Comparison of ENCODE assay signal across 9 mouse cellular contexts in the genomic region with DNA sequence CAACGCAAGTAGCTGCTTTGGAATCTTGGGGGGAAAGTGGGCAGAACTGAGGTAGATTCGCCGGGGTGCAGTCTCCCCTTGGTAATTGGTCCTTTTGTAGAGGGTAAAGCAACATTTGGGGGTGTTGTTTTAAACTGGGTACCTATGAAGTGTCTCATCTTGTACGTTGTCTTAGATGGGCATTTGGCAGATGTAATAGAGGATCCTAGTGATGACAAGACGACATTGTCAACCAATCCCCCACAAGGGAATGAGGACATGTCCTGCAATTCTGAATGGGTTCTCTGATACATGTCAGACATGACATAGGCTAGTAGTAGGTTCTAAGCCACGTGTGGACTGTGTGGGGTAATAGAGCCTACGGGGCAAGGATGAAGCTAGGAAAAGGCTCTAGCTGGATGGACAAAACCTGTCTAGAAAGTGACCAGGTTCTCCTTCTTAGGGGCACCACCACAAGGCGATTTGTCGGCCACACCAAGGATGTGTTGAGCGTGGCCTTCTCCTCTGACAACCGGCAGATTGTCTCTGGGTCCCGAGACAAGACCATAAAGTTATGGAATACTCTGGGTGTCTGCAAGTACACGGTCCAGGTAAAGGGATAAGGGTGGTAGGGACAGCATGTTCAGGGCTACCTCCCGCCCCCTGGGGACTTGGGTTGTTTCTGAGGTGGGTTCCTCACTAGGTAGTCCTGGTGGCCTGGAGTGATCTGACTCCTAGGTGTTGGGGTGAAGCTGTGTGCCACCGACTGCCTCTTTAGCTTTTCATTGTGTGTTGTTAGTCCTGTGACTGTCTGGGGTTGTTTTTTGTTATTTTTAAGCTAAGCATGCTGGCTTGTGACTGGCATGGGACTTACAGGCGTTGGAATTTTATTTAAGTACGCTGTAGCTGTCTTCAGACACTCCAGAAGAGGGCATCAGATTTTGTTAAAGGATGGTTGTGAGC. TPM values are rescaled to one million over a fixed set of nuclear protein-coding genes. Genes with fewer than 3 reads are reported as not detected.
DNase-seq lines count a peak whose midpoint lies in the region; ATAC-seq and TF ChIP-seq lines count a peak whose summit lies in the region.
"Had no signal": no experiment of that assay in that cellular context is flagged by ENCODE, and none has a peak within 500 bp of the region (broad histone marks: within the 10 kb centered on the region; RNA-seq: fewer than 3 reads in every experiment).

No protein-coding gene starts in this region.

- peaks cover 61% of the 10 kb centered on the region for H3K36me3 ChIP-seq in heart, embryonic 14.5 days (ENCODE audit: control insufficient read depth, insufficient read depth, low read length)
- H3K36me3 ChIP-seq in hindbrain, embryonic 12.5 days: peaks cover 57% of the 10 kb centered on the region
- H3K36me3 ChIP-seq in midbrain, embryonic 11.5 days (ENCODE audit: control insufficient read depth, insufficient read depth, low read length): peaks cover 47% of the 10 kb centered on the region

- no peak for DNase-seq in heart, postnatal 36 days
- no peak for DNase-seq in midbrain, embryonic 11.5 days (ENCODE audit: low spot score, missing footprints)
- DNase-seq in layer of hippocampus, adult 18-20 months (ENCODE audit: low spot score in 2 of 2): no peak
- no peak for DNase-seq in urinary bladder, postnatal 25 days (ENCODE audit: low spot score)
- no peak for DNase-seq in lung, adult 2 months

- H3K4me1 ChIP-seq in heart, embryonic 14.5 days (ENCODE audit: control insufficient read depth in 2 of 2, insufficient read depth in 2 of 2, low read length in 2 of 2): peaks cover 2 to 22% of the 10 kb centered on the region in 2 experiments; a peak in 3 of 4 replicates
- H3K4me1 ChIP-seq in bone marrow macrophage, adult 2 months (ENCODE audit: control insufficient read depth, insufficient read depth, low read length): peaks cover 24% of the 10 kb centered on the region
- peaks cover 33% of the 10 kb centered on the region for H3K4me1 ChIP-seq in hindbrain, embryonic 12.5 days
- H3K4me1 ChIP-seq in midbrain, embryonic 11.5 days (ENCODE audit: control insufficient read depth, insufficient read depth, low read length): peaks cover 17% of the 10 kb centered on the region
- H3K4me1 ChIP-seq in lung, adult 2 months (ENCODE audit: control insufficient read depth, insufficient read depth, low read length): peaks cover 12% of the 10 kb centered on the region

- no peak overlapping the region for H3K27ac ChIP-seq in heart, embryonic 14.5 days (replicated peaks in 1 of 2; ENCODE audit: control insufficient read depth in 1 of 2, insufficient read depth in 1 of 2, low read depth in 2 of 2, low read length in 2 of 2)
- 0 out of 2 replicates have a peak overlapping the region, but pooled peaks have one; percentile 4 for H3K27ac ChIP-seq in bone marrow macrophage, adult 2 months (ENCODE audit: insufficient read depth, low read depth, low read length)
- no peak overlapping the region for H3K27ac ChIP-seq in hindbrain, embryonic 12.5 days
- no peak overlapping the region for H3K27ac ChIP-seq in midbrain, embryonic 11.5 days (ENCODE audit: low read depth, low read length)

- no peaks in the 10 kb centered on the region for H3K9me3 ChIP-seq in heart, embryonic 14.5 days (ENCODE audit: control insufficient read depth, low read length)
- no peaks in the 10 kb centered on the region for H3K9me3 ChIP-seq in hindbrain, embryonic 12.5 days (replicated peaks)
- no peaks in the 10 kb centered on the region for H3K9me3 ChIP-seq in midbrain, embryonic 11.5 days (ENCODE audit: control insufficient read depth, low read length)

- H3K9ac ChIP-seq in heart, embryonic 14.5 days (ENCODE audit: low read length): peak overlapping the region; percentile 95
- H3K9ac ChIP-seq in hindbrain, embryonic 12.5 days: peak overlapping the region; percentile 92
- peak overlapping the region; percentile 95 for H3K9ac ChIP-seq in midbrain, embryonic 11.5 days (ENCODE audit: low read length)

- 67% methylated on average over 17 of the region's 17 CpGs for WGBS in heart, embryonic 14.5 days
- WGBS in hindbrain, embryonic 12.5 days: 82% methylated on average over 17 of the region's 17 CpGs
- WGBS in midbrain, embryonic 11.5 days: 79% methylated on average over 17 of the region's 17 CpGs
- 61% methylated on average over 17 of the region's 17 CpGs for WGBS in lung, adult 2 months

- intact Hi-C loops in heart, postnatal 36 days (cut with DNase I): no loop called here

- TF ChIP-seq POLR2A in bone marrow macrophage, adult 2 months (IDR thresholded peaks at IDR 0.05; ENCODE audit: borderline replicate concordance, low read depth, low read length): no peak
- no peak for TF ChIP-seq POLR2A in lung, adult 2 months (IDR thresholded peaks at IDR 0.05; ENCODE audit: borderline replicate concordance, extremely low read depth, low read depth, low read length)

- ATAC-seq in heart, embryonic 14.5 days (ENCODE audit: insufficient number of reproducible peaks, insufficient read depth, low FRiP score, low read depth): no peak
- ATAC-seq in hindbrain, embryonic 12.5 days (ENCODE audit: low FRiP score): no peak
- ATAC-seq in midbrain, embryonic 11.5 days (ENCODE audit: low FRiP score): no peak
- ATAC-seq: Patski had no signal

- no peak for TF ChIP-seq CTCF in bone marrow macrophage, adult 2 months (IDR thresholded peaks at IDR 0.05; ENCODE audit: low read depth, low read length)
- no peak for TF ChIP-seq CTCF in lung, adult 2 months (IDR thresholded peaks at IDR 0.05; ENCODE audit: insufficient read depth, low read length)

- no peaks in the 10 kb centered on the region for H3K27me3 ChIP-seq in heart, embryonic 14.5 days (ENCODE audit: control insufficient read depth, insufficient read depth, low read length)
- H3K27me3 ChIP-seq in hindbrain, embryonic 12.5 days: no peaks in the 10 kb centered on the region
- no peaks in the 10 kb centered on the region for H3K27me3 ChIP-seq in midbrain, embryonic 11.5 days (ENCODE audit: control insufficient read depth, insufficient read depth, low read length)
- H3K27me3 ChIP-seq: Patski had no signal

- H3K4me2 ChIP-seq in heart, embryonic 14.5 days (ENCODE audit: low read length): peak overlapping the region; percentile 96
- peak overlapping the region; percentile 97 for H3K4me2 ChIP-seq in hindbrain, embryonic 12.5 days (replicated peaks)
- H3K4me2 ChIP-seq in midbrain, embryonic 11.5 days: peak overlapping the region; percentile 96

- H3K4me3 ChIP-seq in heart, embryonic 14.5 days (ENCODE audit: control insufficient read depth in 1 of 2, insufficient read depth in 1 of 2, low read depth in 1 of 2, low read length in 2 of 2): peak overlapping the region; percentile 88 to 90
- peak overlapping the region; percentile 81 for H3K4me3 ChIP-seq in bone marrow macrophage, adult 2 months (ENCODE audit: insufficient read depth, low read length)
- H3K4me3 ChIP-seq in hindbrain, embryonic 12.5 days: peak overlapping the region; percentile 82
- peak overlapping the region; percentile 95 for H3K4me3 ChIP-seq in midbrain, embryonic 11.5 days (ENCODE audit: low read depth, low read length)
- no peak overlapping the region for H3K4me3 ChIP-seq in lung, adult 2 months (replicated peaks; ENCODE audit: extremely low read depth, low read depth, low read length)

RNA-seq across cellular contexts. Expression of gene Rack1, which starts 2.0 kb away (rescaled TPM):
- polyA plus RNA-seq in heart, embryonic 14.5 days (2014; fragmentation: Nextera tagmentation; extraction: Ambion mirVana): 462 and 512 TPM in 2 replicates
- total RNA-seq in heart, postnatal 36 days (2021): 100 to 1,000 TPM; 385 to 411 TPM
- 1,563 and 1,726 TPM in 2 replicates for polyA plus RNA-seq in bone marrow macrophage, adult 2 months (2012; ENCODE audit: insufficient read depth, insufficient read length, missing spikeins)
- polyA plus RNA-seq in hindbrain, embryonic 12.5 days (2016; fragmentation: Nextera tagmentation; extraction: Ambion mirVana): 442 and 512 TPM in 2 replicates
- polyA plus RNA-seq in midbrain, embryonic 11.5 days (2014; fragmentation: Nextera tagmentation; extraction: Ambion mirVana): 592 and 633 TPM in 2 replicates
- total RNA-seq in layer of hippocampus, adult 18-20 months (2021): 100 to 1,000 TPM; 237 to 246 TPM
- polyA plus RNA-seq in lung, adult 2 months (2012; rRNA removed): 1,286 and 1,489 TPM in 2 replicates

RNA-seq across cellular contexts. Expression of gene Trim41, which starts 15.1 kb away (rescaled TPM):
- polyA plus RNA-seq in heart, embryonic 14.5 days (2014; fragmentation: Nextera tagmentation; extraction: Ambion mirVana): 3.2 and 3.8 TPM in 2 replicates
- 10 to 100 TPM; 21.0 to 22.7 TPM for total RNA-seq in heart, postnatal 36 days (2021)
- polyA plus RNA-seq in bone marrow macrophage, adult 2 months (2012; ENCODE audit: insufficient read depth, insufficient read length, missing spikeins): 55.5 and 64.4 TPM in 2 replicates
- 6.4 and 7.1 TPM in 2 replicates for polyA plus RNA-seq in hindbrain, embryonic 12.5 days (2016; fragmentation: Nextera tagmentation; extraction: Ambion mirVana)
- 3.6 and 3.9 TPM in 2 replicates for polyA plus RNA-seq in midbrain, embryonic 11.5 days (2014; fragmentation: Nextera tagmentation; extraction: Ambion mirVana)
- total RNA-seq in layer of hippocampus, adult 18-20 months (2021): 10 to 100 TPM; 58.1 to 62.3 TPM
- 28.9 and 32.4 TPM in 2 replicates for polyA plus RNA-seq in lung, adult 2 months (2012; rRNA removed)

RNA-seq across cellular contexts. Expression of gene Trim7, which starts 23.8 kb away (rescaled TPM):
- 1.4 and 1.5 TPM in 2 replicates for polyA plus RNA-seq in heart, embryonic 14.5 days (2014; fragmentation: Nextera tagmentation; extraction: Ambion mirVana)
- 10 to 100 TPM; 17.8 to 26.2 TPM for total RNA-seq in heart, postnatal 36 days (2021)
- polyA plus RNA-seq in bone marrow macrophage, adult 2 months (2012; ENCODE audit: insufficient read depth, insufficient read length, missing spikeins): 1.0 and 1.1 TPM in 2 replicates
- 0.70 and 1.6 TPM in 2 replicates for polyA plus RNA-seq in hindbrain, embryonic 12.5 days (2016; fragmentation: Nextera tagmentation; extraction: Ambion mirVana)
- polyA plus RNA-seq in midbrain, embryonic 11.5 days (2014; fragmentation: Nextera tagmentation; extraction: Ambion mirVana): 0.40 and 0.73 TPM in 2 replicates
- total RNA-seq in layer of hippocampus, adult 18-20 months (2021): 1 to 10 TPM; 1.9 to 2.4 TPM
- 7.8 and 11.6 TPM in 2 replicates for polyA plus RNA-seq in lung, adult 2 months (2012; rRNA removed)

RNA-seq across cellular contexts. Expression of gene Gm12184, which starts 24.4 kb away (rescaled TPM):
- polyA plus RNA-seq in heart, embryonic 14.5 days (2014; fragmentation: Nextera tagmentation; extraction: Ambion mirVana): 5.7 and 7.0 TPM in 2 replicates
- total RNA-seq in heart, postnatal 36 days (2021): 1 to 10 TPM; 3.5 to 3.9 TPM
- 4.8 and 11.3 TPM in 2 replicates for polyA plus RNA-seq in bone marrow macrophage, adult 2 months (2012; ENCODE audit: insufficient read depth, insufficient read length, missing spikeins)
- 7.2 and 10.0 TPM in 2 replicates for polyA plus RNA-seq in hindbrain, embryonic 12.5 days (2016; fragmentation: Nextera tagmentation; extraction: Ambion mirVana)
- polyA plus RNA-seq in midbrain, embryonic 11.5 days (2014; fragmentation: Nextera tagmentation; extraction: Ambion mirVana): 7.4 and 11.5 TPM in 2 replicates
- total RNA-seq in layer of hippocampus, adult 18-20 months (2021): 1 to 10 TPM in 1 of 2 experiments, under 1 TPM in 1; 0.38 to 1.1 TPM
- polyA plus RNA-seq in lung, adult 2 months (2012; rRNA removed): 5.3 TPM in 2 replicates
